Mouse (Mus musculus) limb, embryonic 11.5 days (tissue): Measurements from ENCODE around the gene Gosr2. TPM values are rescaled to one million over a fixed set of nuclear protein-coding genes. Genes with fewer than 3 reads are reported as not detected.

Experiments used
- ATAC-seq: fragments of 200-750 bp; cut with Nextera tagmentation; 2 replicates; pipeline ENCODE4 v1.8.0; 2017; ENCODE audit warnings: low read depth; ENCODE audit not compliant: insufficient number of reproducible peaks, low FRiP score, low TSS enrichment
- DNase-seq: peaks from one replicate; pipeline ENCODE4 v3.0.0-alpha.2; 2015; ENCODE audit warnings: low spot score
- H3K27ac ChIP-seq: fragments of 300-500 bp; sonication (generic); replicated peaks from 2 replicates; pipeline ENCODE4 v1.5.1; 2014; ENCODE audit warnings: low read depth, mild to moderate bottlenecking, low read length
- H3K27me3 ChIP-seq: fragments of 300-500 bp; sonication (generic); 2 replicates; pipeline ENCODE4 v1.6.1; 2014; ENCODE audit warnings: mild to moderate bottlenecking, low read length, mixed read lengths; ENCODE audit not compliant: control insufficient read depth, insufficient read depth
- H3K36me3 ChIP-seq: fragments of 300-500 bp; sonication (generic); 2 replicates; pipeline ENCODE4 v1.6.1; 2014; ENCODE audit warnings: mild to moderate bottlenecking, low read length, moderate library complexity, mixed read lengths; ENCODE audit not compliant: control insufficient read depth, insufficient read depth
- H3K4me1 ChIP-seq: fragments of 300-500 bp; sonication (generic); 2 replicates; pipeline ENCODE4 v1.6.1; 2014; ENCODE audit warnings: low read length, mixed read lengths; ENCODE audit not compliant: control insufficient read depth, insufficient read depth
- H3K4me2 ChIP-seq: fragments of 300-500 bp; sonication (generic); 2 replicates; pipeline ENCODE4 v1.6.1; 2014; ENCODE audit warnings: low read depth, mild to moderate bottlenecking, moderate library complexity; ENCODE audit not compliant: severe bottlenecking
- H3K4me3 ChIP-seq: fragments of 300-500 bp; sonication (generic); 2 replicates; pipeline ENCODE4 v1.5.1; 2014; ENCODE audit warnings: low read depth, low read length
- H3K9ac ChIP-seq: fragments of 300-500 bp; sonication (generic); 2 replicates; pipeline ENCODE4 v1.6.1; 2014; ENCODE audit warnings: mild to moderate bottlenecking, low read length
- H3K9me3 ChIP-seq: fragments of 300-500 bp; sonication (generic); 2 replicates; pipeline ENCODE4 v1.6.1; 2016; ENCODE audit warnings: low read length; ENCODE audit not compliant: control insufficient read depth
- WGBS: fragments of 180-500 bp; shearing (Covaris S2); extraction: QIAGEN DNeasy Blood & Tissue Kit; methylation state at CpG from one replicate; pipeline ENCODE4 v1.1.7; 2014; 5-methylcytosine and 5-hydroxymethylcytosine counted together
- polyA plus RNA-seq: library from polyadenylated mRNA; unstranded; fragments of >200 nt; fragmentation: Nextera tagmentation; extraction: Ambion mirVana; gene quantifications from 2 replicates; pipeline ENCODE4 v1.2.1, GENCODE M21; 2014

Gosr2 gene
- 83.2 and 86.7 TPM in 2 replicates for polyA plus RNA-seq

DNA sequence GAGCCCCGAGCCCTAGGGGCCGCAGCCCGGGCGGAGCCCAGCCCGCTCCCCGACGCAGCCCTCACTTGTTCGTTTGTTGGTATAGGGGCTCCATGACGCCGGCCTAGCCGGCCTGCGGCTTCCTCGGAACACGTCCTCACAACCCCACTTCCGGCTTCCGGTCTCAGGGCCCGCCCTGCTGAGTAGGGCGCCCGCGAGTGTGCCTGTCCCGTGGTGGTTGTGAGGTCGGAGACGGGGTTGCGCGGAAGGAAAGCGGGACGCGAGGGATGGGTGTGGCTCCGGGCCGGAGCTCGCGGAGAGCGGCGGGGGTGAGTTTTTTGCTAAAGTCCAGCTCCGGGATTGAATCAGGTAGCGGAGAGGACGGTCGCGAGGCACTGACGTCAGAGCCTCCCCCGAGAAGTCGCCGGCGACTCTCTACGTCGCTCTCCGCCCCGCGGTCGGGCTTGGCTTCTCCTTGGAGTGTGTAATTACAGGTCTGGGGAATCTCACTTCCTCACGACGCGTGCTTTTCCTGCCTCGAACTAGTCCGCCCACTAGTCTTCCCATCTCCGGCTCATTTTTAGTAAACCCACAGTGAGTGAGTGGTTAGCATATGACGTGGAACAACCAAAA, at the start of gene Gosr2:
Gene Gosr2, minus strand, starts transcription at position 334 of the 612 bp plus-strand sequence.
- no peaks in the 10 kb centered on the region for H3K9me3 ChIP-seq
- ATAC-seq (peak; percentile 96), DNase-seq (peak; percentile 94)
- no peaks in the 10 kb centered on the region for H3K4me1 ChIP-seq
- peak within 1 kb of the TSS; percentile 53 for H3K4me2 ChIP-seq
- no peaks in the 10 kb centered on the region for H3K36me3 ChIP-seq
- H3K27me3 ChIP-seq, result no peaks in the 10 kb centered on the region
- peak within 1 kb of the TSS; percentile 82 for H3K27ac ChIP-seq
- peak within 1 kb of the TSS; percentile 91 for H3K4me3 ChIP-seq
- peak within 1 kb of the TSS; percentile 71 for H3K9ac ChIP-seq
- WGBS, result under 1% methylated on average over 57 of the region's 57 CpGs

DNA sequence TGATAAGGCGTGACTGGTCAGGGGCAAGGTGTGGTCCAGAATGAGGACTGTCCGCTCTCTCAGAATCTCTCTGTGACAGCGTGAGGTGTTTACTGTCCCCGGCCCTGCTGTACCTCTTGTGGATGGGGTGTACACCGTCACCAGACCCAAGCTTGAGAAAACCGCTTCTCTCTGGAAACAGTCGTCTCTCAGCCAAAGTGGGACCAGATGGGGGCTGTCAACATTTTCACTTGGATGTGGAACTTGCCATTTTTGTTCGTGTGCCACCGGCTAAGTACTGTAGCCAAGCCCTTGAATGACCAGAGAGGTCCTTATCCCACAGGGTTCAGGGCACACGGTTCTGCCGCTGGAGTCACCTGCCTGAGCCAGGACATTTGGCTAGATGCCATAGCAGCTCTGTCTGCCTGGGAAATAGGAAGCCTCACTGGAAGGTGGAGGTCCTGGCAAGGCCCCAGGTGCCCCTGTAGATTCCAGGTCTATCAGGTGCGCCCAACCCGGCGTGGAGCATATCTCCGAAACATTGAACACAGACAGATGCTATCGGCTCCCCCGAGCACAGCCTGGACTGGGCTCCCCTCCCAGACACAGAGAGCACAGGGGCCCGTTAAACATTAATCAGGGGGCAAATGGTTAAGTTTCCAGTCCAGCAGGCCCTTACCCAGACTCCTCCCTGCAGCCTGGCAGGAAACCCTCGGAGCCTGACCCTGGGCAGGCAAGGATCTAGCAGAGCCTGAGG, 37.5 kb upstream of the Gosr2 start:
- WGBS, result 74% methylated on average over 19 of the region's 19 CpGs
- no peaks in the 10 kb centered on the region for H3K27me3 ChIP-seq
- no peak for ATAC-seq
- no peak overlapping the region for H3K27ac ChIP-seq
- DNase-seq, result no peak
- H3K9me3 ChIP-seq, result no peaks in the 10 kb centered on the region
- H3K4me1 ChIP-seq, result no peaks in the 10 kb centered on the region
- H3K4me2 ChIP-seq, result no peak overlapping the region
- H3K9ac ChIP-seq, result no peak overlapping the region
- H3K36me3 ChIP-seq, result no peaks in the 10 kb centered on the region
- H3K4me3 ChIP-seq, result no peak overlapping the region

DNA sequence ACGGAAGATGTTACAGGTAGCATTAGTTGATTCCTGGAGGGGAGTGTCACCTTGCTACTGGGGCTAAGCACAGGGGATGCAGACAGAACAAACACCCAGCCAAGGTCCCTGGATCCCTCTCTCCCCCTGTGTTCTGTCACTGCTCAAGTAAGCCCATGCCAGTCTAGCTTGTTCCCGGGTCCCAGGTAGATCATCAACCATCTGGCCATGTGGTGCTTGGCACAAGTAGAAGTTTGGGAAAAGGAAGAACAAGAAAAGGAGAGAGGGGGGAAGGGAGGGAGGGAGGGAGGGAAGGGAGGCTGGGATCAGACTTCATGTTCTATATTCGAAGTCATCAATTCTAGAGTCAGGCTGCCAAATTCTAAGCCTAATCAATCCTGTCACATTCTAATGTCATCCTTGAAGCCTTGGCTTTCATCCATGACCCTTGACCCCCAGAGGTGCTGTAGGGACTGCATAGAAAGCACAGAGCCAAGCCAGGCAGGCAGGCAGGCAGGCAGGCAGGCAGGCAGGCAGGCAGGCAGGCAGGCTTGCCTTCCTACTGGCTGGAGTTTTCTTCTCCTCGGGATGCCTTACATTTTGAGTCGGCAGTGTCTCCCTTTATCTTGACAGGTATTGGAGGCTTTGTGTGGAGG, 36.8 kb upstream of the Gosr2 start:
- Histone ChIP-seq H3K27me3 (no peaks in the 10 kb centered on the region), H3K4me3 (no peak overlapping the region), H3K9ac (no peak overlapping the region), H3K36me3 (no peaks in the 10 kb centered on the region), H3K27ac (no peak overlapping the region), H3K9me3 (no peaks in the 10 kb centered on the region), H3K4me2 (no peak overlapping the region), H3K4me1 (no peaks in the 10 kb centered on the region)
- WGBS, result 70% methylated on average over 5 of the region's 5 CpGs
- DNase-seq, result no peak
- no peak for ATAC-seq

DNA sequence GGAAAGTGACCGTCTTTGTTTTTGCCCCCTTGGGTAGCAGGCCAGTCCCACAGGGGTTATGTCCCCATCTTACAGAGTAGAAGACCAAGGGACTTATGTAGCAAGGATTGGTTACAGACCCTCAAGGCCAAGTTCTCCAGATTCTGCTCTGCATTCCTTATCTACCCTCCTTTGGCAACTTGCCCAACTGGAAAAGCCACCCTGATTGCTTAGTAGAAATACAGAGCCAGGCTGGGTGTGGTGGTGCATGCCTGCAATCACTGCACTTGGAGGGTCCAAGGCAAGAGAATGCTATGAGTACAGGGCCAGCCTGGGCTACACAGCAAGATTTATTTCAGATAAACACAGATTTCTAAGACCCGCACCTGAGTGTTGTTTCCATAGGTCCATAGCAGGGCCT, 36.3 kb upstream of the Gosr2 start:
- no peak for ATAC-seq
- no peaks in the 10 kb centered on the region for H3K27me3 ChIP-seq
- DNase-seq, result no peak

DNA sequence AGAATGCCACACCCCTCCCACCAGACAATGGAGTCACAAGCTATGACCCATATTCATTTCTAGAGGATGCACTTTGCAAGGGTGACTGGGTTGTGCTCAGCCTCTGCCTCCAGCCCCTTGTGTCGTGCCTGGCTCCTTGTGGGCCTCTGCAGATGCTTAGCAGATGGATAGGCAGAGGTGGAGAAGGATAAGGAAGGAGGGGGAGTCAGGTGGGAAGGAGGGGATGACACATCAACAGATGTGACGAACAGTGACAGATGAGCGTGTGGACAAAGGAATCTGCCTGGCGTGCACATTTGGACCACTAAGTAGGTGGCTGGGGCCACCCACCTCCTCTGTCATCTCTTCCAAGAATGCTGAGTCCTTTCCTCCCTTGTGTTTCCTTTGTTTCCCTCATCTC, 35.4 kb upstream of the Gosr2 start:
- no peaks in the 10 kb centered on the region for H3K27me3 ChIP-seq
- no peak overlapping the region for H3K9ac ChIP-seq
- DNase-seq, result no peak
- ATAC-seq, result no peak
- WGBS, result 63% methylated on average over 4 of the region's 4 CpGs
- H3K27ac ChIP-seq, result no peak overlapping the region
- H3K4me1 ChIP-seq, result no peaks in the 10 kb centered on the region
- no peak overlapping the region for H3K4me2 ChIP-seq
- H3K9me3 ChIP-seq, result no peaks in the 10 kb centered on the region
- no peaks in the 10 kb centered on the region for H3K36me3 ChIP-seq
- no peak overlapping the region for H3K4me3 ChIP-seq

More for the DNA sequence above, 36.3 kb upstream of the Gosr2 start:
- H3K4me1 ChIP-seq, result no peaks in the 10 kb centered on the region
- H3K27ac ChIP-seq, result no peak overlapping the region
- WGBS, result 91% methylated on average over 2 of the region's 2 CpGs
- no peaks in the 10 kb centered on the region for H3K9me3 ChIP-seq
- no peak overlapping the region for H3K9ac ChIP-seq
- H3K4me2 ChIP-seq, result no peak overlapping the region
- no peak overlapping the region for H3K4me3 ChIP-seq
- no peaks in the 10 kb centered on the region for H3K36me3 ChIP-seq

DNA sequence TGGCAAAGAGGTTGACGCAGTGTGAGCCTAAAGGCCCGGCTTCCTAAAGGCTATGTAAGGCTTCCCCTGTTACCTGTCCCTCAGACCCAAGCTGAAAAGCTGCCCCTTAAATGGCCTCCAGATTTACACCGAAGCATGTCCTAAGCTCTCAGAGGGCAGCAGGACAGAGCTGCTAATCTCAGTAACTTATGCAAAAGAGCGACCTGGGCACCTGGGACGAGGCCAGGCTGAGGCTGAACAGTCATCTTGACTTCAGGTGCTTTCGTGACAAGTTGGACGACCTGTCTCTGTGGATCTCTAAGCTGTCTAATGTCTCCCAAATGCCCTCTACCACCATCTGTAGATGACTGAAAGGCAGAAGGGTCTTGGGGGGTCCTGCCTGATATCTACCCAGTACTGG, 34.6 kb upstream of the Gosr2 start:
- DNase-seq (no peak), ATAC-seq (no peak)
- no peak overlapping the region for H3K4me2 ChIP-seq
- no peak overlapping the region for H3K9ac ChIP-seq
- no peaks in the 10 kb centered on the region for H3K9me3 ChIP-seq
- 83% methylated on average over 7 of the region's 7 CpGs for WGBS
- no peaks in the 10 kb centered on the region for H3K4me1 ChIP-seq
- H3K4me3 ChIP-seq, result no peak overlapping the region
- no peaks in the 10 kb centered on the region for H3K36me3 ChIP-seq
- H3K27me3 ChIP-seq, result no peaks in the 10 kb centered on the region
- no peak overlapping the region for H3K27ac ChIP-seq

DNA sequence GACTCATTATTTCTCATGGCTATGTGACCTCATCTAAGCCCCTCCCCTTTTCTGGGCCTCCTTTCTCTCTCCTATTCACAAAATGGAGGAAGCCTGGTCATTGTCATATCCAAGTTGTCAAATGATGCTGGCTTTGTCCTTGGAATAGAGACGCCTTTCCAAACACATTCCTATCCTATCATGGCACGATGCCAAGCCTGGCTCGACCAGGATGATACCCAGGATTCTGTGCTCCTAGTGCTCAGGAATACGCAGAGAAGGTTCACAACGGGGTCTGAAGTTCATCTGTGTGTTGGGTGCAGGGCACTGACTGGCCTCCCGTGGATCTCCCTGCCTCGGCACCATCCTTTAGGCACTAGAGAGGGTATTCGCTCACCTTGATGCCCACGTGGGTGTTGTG, 33.9 kb upstream of the Gosr2 start:
- 91% methylated on average over 9 of the region's 9 CpGs for WGBS
- Histone ChIP-seq H3K4me3 (no peak overlapping the region), H3K9ac (no peak overlapping the region), H3K4me2 (no peak overlapping the region), H3K27me3 (no peaks in the 10 kb centered on the region), H3K36me3 (no peaks in the 10 kb centered on the region), H3K4me1 (no peaks in the 10 kb centered on the region), H3K9me3 (no peaks in the 10 kb centered on the region), H3K27ac (no peak overlapping the region)
- ATAC-seq (no peak), DNase-seq (no peak)

DNA sequence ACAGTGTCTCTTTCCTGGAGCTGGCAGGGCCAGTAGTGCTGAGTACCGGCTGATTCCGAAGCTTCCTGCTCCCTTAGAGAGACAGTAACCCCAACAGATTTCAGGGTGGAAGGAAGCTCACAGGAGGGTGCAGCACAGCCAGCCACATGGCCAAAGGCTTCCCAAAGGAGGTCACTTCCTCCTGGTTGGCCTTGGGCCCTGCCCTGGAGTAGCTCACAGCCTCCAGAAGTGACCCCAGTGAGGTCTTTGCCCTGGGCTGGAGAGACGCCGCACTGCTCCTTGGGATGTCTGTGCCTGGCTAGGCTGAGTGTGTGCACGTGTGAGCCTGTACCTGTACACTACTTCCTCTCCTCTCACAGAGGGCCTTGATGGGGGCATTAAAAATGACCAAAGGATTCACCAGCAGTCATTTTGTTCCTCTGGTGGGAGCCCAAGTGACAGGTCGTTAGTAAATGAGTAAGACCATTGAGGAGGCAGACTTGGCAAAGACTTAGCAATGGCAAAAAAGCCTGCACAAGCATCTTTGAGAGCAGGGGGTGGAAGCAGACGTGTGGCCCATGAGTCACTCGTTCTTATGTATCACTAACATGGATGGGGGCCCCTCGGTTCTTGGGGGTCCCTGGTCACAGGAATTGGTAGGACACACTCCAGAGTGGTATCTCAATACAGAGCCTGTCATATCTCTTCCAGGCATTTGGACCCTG, 31.7 kb upstream of the Gosr2 start:
- no peak for DNase-seq
- no peaks in the 10 kb centered on the region for H3K4me1 ChIP-seq
- no peak overlapping the region for H3K4me3 ChIP-seq
- H3K27me3 ChIP-seq, result no peaks in the 10 kb centered on the region
- no peak overlapping the region for H3K9ac ChIP-seq
- no peaks in the 10 kb centered on the region for H3K9me3 ChIP-seq
- H3K27ac ChIP-seq, result no peak overlapping the region
- no peak for ATAC-seq
- 74% methylated on average over 9 of the region's 9 CpGs for WGBS
- H3K4me2 ChIP-seq, result no peak overlapping the region
- no peaks in the 10 kb centered on the region for H3K36me3 ChIP-seq
